Mouse (Mus musculus) limb, embryonic 10.5 days (tissue): Measurements from ENCODE around the gene Adam29. TPM values are rescaled to one million over a fixed set of nuclear protein-coding genes. Genes with fewer than 3 reads are reported as not detected.
A peak's percentile ranks its signal among the peaks of the same experiment; 100 is the strongest.

Experiments
- DNase-seq: peaks from one replicate; pipeline ENCODE4 v3.0.0-alpha.2; 2017; ENCODE audit warnings: low spot score
- H3K27ac ChIP-seq: fragments of 300-500 bp; sonication (generic); 2 replicates; pipeline ENCODE4 v1.5.1; 2016; ENCODE audit warnings: mild to moderate bottlenecking
- H3K27me3 ChIP-seq: fragments of 300-500 bp; sonication (generic); 2 replicates; pipeline ENCODE4 v1.6.1; 2016; ENCODE audit warnings: low read depth, mild to moderate bottlenecking; ENCODE audit not compliant: poor library complexity, severe bottlenecking
- H3K36me3 ChIP-seq: fragments of 300-500 bp; sonication (generic); 2 replicates; pipeline ENCODE4 v1.6.1; 2016; ENCODE audit warnings: mild to moderate bottlenecking, moderate library complexity
- H3K4me1 ChIP-seq: fragments of 300-500 bp; sonication (generic); 2 replicates; pipeline ENCODE4 v1.6.1; 2016
- H3K4me3 ChIP-seq: fragments of 300-500 bp; sonication (generic); 2 replicates; pipeline ENCODE4 v1.5.1; 2016; ENCODE audit warnings: mild to moderate bottlenecking, moderate library complexity
- H3K9me3 ChIP-seq: fragments of 300-500 bp; sonication (generic); replicated peaks from 2 replicates; pipeline ENCODE4 v1.6.1; 2016; ENCODE audit warnings: mild to moderate bottlenecking
- WGBS: fragments of 180-500 bp; shearing (Covaris S2); methylation state at CpG from one replicate; pipeline ENCODE4 v1.1.7; 2016; 5-methylcytosine and 5-hydroxymethylcytosine counted together
- polyA plus RNA-seq: library from polyadenylated mRNA; unstranded; fragments of >200 nt; fragmentation: Nextera tagmentation; extraction: Ambion mirVana; gene quantifications from 2 replicates; pipeline ENCODE4 v1.2.1, GENCODE M21; 2016

The Adam29 gene
- polyA plus RNA-seq, result not detected in 2 replicates

GRCm38 (mm10) chr8:55906848-55907247 is at the start of gene Adam29:
Gene Adam29, minus strand, starts transcription at chr8:55906948.
- no peak within 1 kb of the TSS for H3K4me3 ChIP-seq
- no peak within 1 kb of the TSS for H3K27ac ChIP-seq
- H3K4me1 ChIP-seq, result no peaks in the 10 kb centered on the region
- H3K9me3 ChIP-seq, result no peaks in the 10 kb centered on the region
- no peaks in the 10 kb centered on the region for H3K27me3 ChIP-seq
- WGBS, result 92% methylated on average over 1 of the region's 1 CpGs
- no peaks in the 10 kb centered on the region for H3K36me3 ChIP-seq
- DNase-seq, result no peak

GRCm38 (mm10) chr8:55940526-55940880 is 33.8 kb upstream of the Adam29 start:
- Histone ChIP-seq H3K4me1 (peaks cover 8% of the 10 kb centered on the region), H3K27ac (no peak overlapping the region), H3K4me3 (peak overlapping the region; percentile 36), H3K36me3 (no peaks in the 10 kb centered on the region), H3K27me3 (no peaks in the 10 kb centered on the region), H3K9me3 (no peaks in the 10 kb centered on the region)
- peak; percentile 77 for DNase-seq
- 1% methylated on average over 8 of the region's 8 CpGs for WGBS

GRCm38 (mm10) chr8:55939870-55940525 is 33.2 kb upstream of the Adam29 start, which contains the start of gene Glra3:
Gene Glra3, plus strand, starts transcription at chr8:55940460.
- Histone ChIP-seq H3K9me3 (no peaks in the 10 kb centered on the region), H3K4me3 (peak within 1 kb of the TSS; percentile 36), H3K27me3 (no peaks in the 10 kb centered on the region), H3K36me3 (no peaks in the 10 kb centered on the region), H3K27ac (no peak within 1 kb of the TSS), H3K4me1 (peaks cover 8% of the 10 kb centered on the region)
- peak; percentile 31 for DNase-seq
- 15% methylated on average over 11 of the region's 11 CpGs for WGBS

Other genes with a start within 250 kb of the Adam29 start
- not detected in 2 replicates for gene Glra3, start 33.5 kb upstream of the Adam29 start, polyA plus RNA-seq